Mouse (Mus musculus) MEL (cell line): ENCODE measurements around the gene Ercc6. TPM values are rescaled to one million over a fixed set of nuclear protein-coding genes. Genes with fewer than 3 reads are reported as not detected.

Experiments used
- DNase-seq: peaks from one replicate; pipeline ENCODE4 v3.0.0; 2011; ENCODE audit warnings: low read depth, low spot score
- H3K27ac ChIP-seq: 2 replicates; pipeline ENCODE4 v1.5.1; 2012; ENCODE audit warnings: low read depth, mild to moderate bottlenecking, control low read depth, low read length, moderate library complexity; ENCODE audit not compliant: control insufficient read depth
- H3K27me3 ChIP-seq, 2 experiments: fragments of 150-350 bp in 1 of 2; sonication (generic) in 1 of 2; 2 replicates each; pipeline ENCODE4 v1.6.1; 2012; ENCODE audit warnings: low read length in 2 of 2, mild to moderate bottlenecking in 2 of 2, improper control_type of control experiment in 1 of 2, moderate library complexity in 1 of 2; ENCODE audit not compliant: insufficient read depth in 2 of 2, control insufficient read depth in 1 of 2
- H3K36me3 ChIP-seq, 2 experiments: 2 replicates each; pipeline ENCODE4 v1.6.1; 2012 to 2014; ENCODE audit warnings: low read length in 2 of 2, improper control_type of control experiment in 1 of 2, inconsistent platforms in 1 of 2, mild to moderate bottlenecking in 1 of 2; ENCODE audit not compliant: insufficient read depth in 2 of 2, control insufficient read depth in 1 of 2
- H3K4me1 ChIP-seq, 2 experiments: fragments of 150-350 bp in 1 of 2; sonication (generic) in 1 of 2; 2 replicates each; pipeline ENCODE4 v1.6.1; 2012; ENCODE audit warnings: low read length in 2 of 2, improper control_type of control experiment in 1 of 2, mild to moderate bottlenecking in 1 of 2; ENCODE audit not compliant: insufficient read depth in 2 of 2, control insufficient read depth in 1 of 2
- H3K4me3 ChIP-seq, 2 experiments: fragments of 150-350 bp in 1 of 2; sonication (generic) in 1 of 2; 2 replicates each; pipeline ENCODE4 v1.5.1; 2012; ENCODE audit warnings: low read depth in 2 of 2, low read length in 2 of 2, mild to moderate bottlenecking in 2 of 2, moderate library complexity in 2 of 2, control low read depth in 1 of 2, improper control_type of control experiment in 1 of 2; ENCODE audit not compliant: control insufficient read depth in 1 of 2, insufficient read depth in 1 of 2
- H3K79me2 ChIP-seq: 2 replicates; pipeline ENCODE4 v1.6.1; 2012; ENCODE audit warnings: mild to moderate bottlenecking, low read length, moderate library complexity; ENCODE audit not compliant: control insufficient read depth, poor library complexity, insufficient read depth
- H3K9ac ChIP-seq: 2 replicates; pipeline ENCODE4 v1.6.1; 2012; ENCODE audit warnings: low read depth, mild to moderate bottlenecking, control low read depth, low read length, moderate library complexity; ENCODE audit not compliant: control insufficient read depth, poor library complexity, severe bottlenecking
- H3K9me3 ChIP-seq: fragments of 150-350 bp; sonication (generic); replicated peaks from 2 replicates; pipeline ENCODE4 v1.6.1; 2012; ENCODE audit warnings: mild to moderate bottlenecking, low read length, improper control_type of control experiment, moderate library complexity; ENCODE audit not compliant: insufficient read depth
- CTCF ChIP-seq, 3 experiments: IDR thresholded peaks in 2 of 3; conservative IDR thresholded peaks in 1 of 3; 2 replicates each; pipeline ENCODE4 v1.5.1; 2011 to 2012; ENCODE audit warnings: low read length in 3 of 3, low read depth in 2 of 3, mild to moderate bottlenecking in 2 of 3, improper control_type of control experiment in 1 of 3, inconsistent platforms in 1 of 3, mixed read lengths in 1 of 3, moderate library complexity in 1 of 3; ENCODE audit not compliant: control insufficient read depth in 1 of 3, insufficient read depth in 1 of 3, poor library complexity in 1 of 3, severe bottlenecking in 1 of 3
- ELF1 ChIP-seq: IDR thresholded peaks from 2 replicates; pipeline ENCODE4 v1.6.1; 2014; ENCODE audit warnings: low read depth, mild to moderate bottlenecking, inconsistent platforms, low read length, improper control_type of control experiment, moderate library complexity
- MAFK ChIP-seq: IDR thresholded peaks from 2 replicates; pipeline ENCODE4 v1.6.1; 2011; ENCODE audit warnings: low read depth, mild to moderate bottlenecking, low read length, improper control_type of control experiment, borderline replicate concordance
- MAZ ChIP-seq: IDR thresholded peaks from 2 replicates; pipeline ENCODE4 v1.6.1; 2012; ENCODE audit warnings: low read depth, mild to moderate bottlenecking, inconsistent platforms, low read length, improper control_type of control experiment
- SMC3 ChIP-seq: IDR thresholded peaks from 2 replicates; pipeline ENCODE4 v1.6.1; 2011; ENCODE audit warnings: low read depth, low read length, improper control_type of control experiment
- TAL1 ChIP-seq: IDR thresholded peaks from 2 replicates; pipeline ENCODE4 v1.6.1; 2012; ENCODE audit warnings: mild to moderate bottlenecking, inconsistent platforms, low read length, moderate library complexity, mixed read lengths
- TBP ChIP-seq: IDR thresholded peaks from 2 replicates; pipeline ENCODE4 v1.8.0; 2011; ENCODE audit warnings: low read depth, low read length, improper control_type of control experiment
- TCF12 ChIP-seq: IDR thresholded peaks from 2 replicates; pipeline ENCODE4 v1.6.1; 2014; ENCODE audit warnings: low read depth, mild to moderate bottlenecking, inconsistent platforms, low read length, improper control_type of control experiment, moderate library complexity
- ZNF384 ChIP-seq: IDR thresholded peaks from 2 replicates; pipeline ENCODE4 v1.6.1; 2012; ENCODE audit warnings: low read depth, mild to moderate bottlenecking, inconsistent platforms, low read length, improper control_type of control experiment
- polyA plus RNA-seq, 2 experiments: library from polyadenylated mRNA; stranded (reverse) in 1 of 2; unstranded in 1 of 2; fragments of >175 nt in 1 of 2; fragments of >200 nt in 1 of 2; gene quantifications; 2 replicates each; pipeline versions ENCODE4 v1.2.1 to v1.2.4; 2012; ENCODE audit warnings: low replicate concordance in 2 of 2, low read depth in 1 of 2; ENCODE audit not compliant: insufficient read length in 2 of 2, insufficient read depth in 1 of 2, missing spikeins in 1 of 2
- total RNA-seq: library from RNA; depleted of rRNA; stranded (reverse); fragments of 300-350 nt; gene quantifications from 2 replicates; pipeline ENCODE4 v1.2.3, GENCODE M21; 2012; rRNA removed

Ercc6 gene
- total and polyA plus RNA-seq, 3 experiments = 15.1 to 186 (median 15.4) TPM

- H3K4me1 ChIP-seq = no peaks in the 10 kb centered on the region
- TF ChIP-seq ELF1 (no peak), MAFK (no peak), TAL1 (no peak), TBP (no peak), MAZ (no peak), ZNF384 (no peak), TCF12 (no peak), CTCF (IDR thresholded peaks at IDR 0.05 in 2 of 3, conservative IDR thresholded peaks at IDR 0.05 in 1 of 3; ENCODE audit: control insufficient read depth in 1 of 3, insufficient read depth in 1 of 3, low read depth in 2 of 3, low read length in 3 of 3, poor library complexity in 1 of 3, severe bottlenecking in 1 of 3) (no peak), SMC3 (no peak)
- TF ChIP-seq, all 39 proteins: peak for 0
- Histone ChIP-seq H3K36me3 (no peaks in the 10 kb centered on the region), H3K9me3 (no peaks in the 10 kb centered on the region), H3K4me3 (no peak overlapping the region), H3K79me2 (no peaks in the 10 kb centered on the region), H3K9ac (no peak overlapping the region), H3K27ac (no peak overlapping the region), H3K27me3 (no peaks in the 10 kb centered on the region)
- DNase-seq = no peak
Measured at GRCm38 (mm10) chr14:32628584-32628983, 115.3 kb downstream of the Ercc6 start.

Other genes with a start within 250 kb of the Ercc6 start
- 7.3 and 9.4 TPM in 2 replicates for gene Ogdhl, start 191.5 kb upstream of the Ercc6 start, total RNA-seq
- gene Ogdhl, start 191.5 kb upstream of the Ercc6 start, polyA plus RNA-seq = 10 to 100 TPM in 1 of 2 experiments, not detected in 1; 12.6 TPM
- gene 1700024G13Rik, start 125.1 kb upstream of the Ercc6 start, total RNA-seq = not detected in 2 replicates
- not detected for gene 1700024G13Rik, start 125.1 kb upstream of the Ercc6 start, polyA plus RNA-seq
- not detected in 2 replicates for gene Slc18a3, start 48.7 kb upstream of the Ercc6 start, total RNA-seq
- not detected for gene Slc18a3, start 48.7 kb upstream of the Ercc6 start, polyA plus RNA-seq
- not detected in 2 replicates for gene Chat, start 47.5 kb upstream of the Ercc6 start, total RNA-seq
- gene Chat, start 47.5 kb upstream of the Ercc6 start, polyA plus RNA-seq = not detected
- not detected in 2 replicates for gene Prrxl1, start 85.9 kb downstream of the Ercc6 start, total RNA-seq
- gene Prrxl1, start 85.9 kb downstream of the Ercc6 start, polyA plus RNA-seq = not detected
- not detected in 2 replicates for gene 3425401B19Rik, start 171.8 kb downstream of the Ercc6 start, total RNA-seq
- not detected for gene 3425401B19Rik, start 171.8 kb downstream of the Ercc6 start, polyA plus RNA-seq